Mouse (Mus musculus): ENCODE data around the gene Hoxb5. TPM values are rescaled to one million over a fixed set of nuclear protein-coding genes. Genes with fewer than 3 reads are reported as not detected.

The Hoxb5 gene
- polyA plus RNA-seq, 1 experiment: not detected

- H3K9me3 ChIP-seq (replicated peaks; ENCODE audit: control insufficient read depth, insufficient read depth, low read length, poor library complexity, severe bottlenecking): no peaks in the 10 kb centered on the region
- no peaks in the 10 kb centered on the region for H3K36me3 ChIP-seq (ENCODE audit: control insufficient read depth, insufficient read depth, low read length, poor library complexity, severe bottlenecking)
- 0 out of 2 replicates have a peak overlapping the region, but pooled peaks have one; percentile 12 for H3K9ac ChIP-seq (ENCODE audit: low read depth, poor library complexity, severe bottlenecking)
- H3K4me3 ChIP-seq (ENCODE audit: low read depth, low read length): peak overlapping the region; percentile 46
- H3K27ac ChIP-seq (ENCODE audit: insufficient read depth, low read length): no peak overlapping the region
- no peaks in the 10 kb centered on the region for H3K4me1 ChIP-seq (ENCODE audit: control insufficient read depth, insufficient read depth, low read length)
- TF ChIP-seq EP300 (IDR thresholded peaks at IDR 0.05; ENCODE audit: insufficient read depth, low read depth, low read length): no peak
- no peak for TF ChIP-seq CTCF (IDR thresholded peaks at IDR 0.05; ENCODE audit: low read depth, low read length)
- no peak for TF ChIP-seq POLR2A (IDR thresholded peaks at IDR 0.05; ENCODE audit: insufficient read depth, low read length)
- H3K27me3 ChIP-seq (ENCODE audit: control insufficient read depth, insufficient read depth, low read length, poor library complexity, severe bottlenecking): peaks cover 65% of the 10 kb centered on the region
These were observed 42.2 kb downstream of the Hoxb5 start for GRCm38 (mm10) chr11:96345220-96345892.

- Histone ChIP-seq H3K4me1 (ENCODE audit: control insufficient read depth, insufficient read depth, low read length) (no peaks in the 10 kb centered on the region), H3K36me3 (ENCODE audit: control insufficient read depth, insufficient read depth, low read length, poor library complexity, severe bottlenecking) (no peaks in the 10 kb centered on the region), H3K9me3 (replicated peaks; ENCODE audit: control insufficient read depth, insufficient read depth, low read length, poor library complexity, severe bottlenecking) (no peaks in the 10 kb centered on the region), H3K27ac (ENCODE audit: insufficient read depth, low read length) (no peak overlapping the region), H3K9ac (ENCODE audit: low read depth, poor library complexity, severe bottlenecking) (0 out of 2 replicates have a peak overlapping the region, but pooled peaks have one; percentile 12), H3K4me3 (ENCODE audit: low read depth, low read length) (peak overlapping the region; percentile 46), H3K27me3 (ENCODE audit: control insufficient read depth, insufficient read depth, low read length, poor library complexity, severe bottlenecking) (peaks cover 64% of the 10 kb centered on the region)
- TF ChIP-seq CTCF (IDR thresholded peaks at IDR 0.05; ENCODE audit: low read depth, low read length): peak; percentile 8
- no peak for TF ChIP-seq EP300 (IDR thresholded peaks at IDR 0.05; ENCODE audit: insufficient read depth, low read depth, low read length)
These were observed 43.0 kb downstream of the Hoxb5 start for GRCm38 (mm10) chr11:96345893-96346806.

GRCm38 (mm10) chr11:96346916-96347520, 43.9 kb downstream of the Hoxb5 start:
- H3K27ac ChIP-seq (ENCODE audit: insufficient read depth, low read length): no peak overlapping the region
- no peaks in the 10 kb centered on the region for H3K9me3 ChIP-seq (replicated peaks; ENCODE audit: control insufficient read depth, insufficient read depth, low read length, poor library complexity, severe bottlenecking)
- H3K4me1 ChIP-seq (ENCODE audit: control insufficient read depth, insufficient read depth, low read length): peaks cover 2% of the 10 kb centered on the region
- H3K36me3 ChIP-seq (ENCODE audit: control insufficient read depth, insufficient read depth, low read length, poor library complexity, severe bottlenecking): no peaks in the 10 kb centered on the region
- no peak overlapping the region for H3K4me3 ChIP-seq (ENCODE audit: low read depth, low read length)
- H3K27me3 ChIP-seq (ENCODE audit: control insufficient read depth, insufficient read depth, low read length, poor library complexity, severe bottlenecking): peaks cover 65% of the 10 kb centered on the region
- no peak overlapping the region for H3K9ac ChIP-seq (ENCODE audit: low read depth, poor library complexity, severe bottlenecking)
- no peak for TF ChIP-seq POLR2A (IDR thresholded peaks at IDR 0.05; ENCODE audit: insufficient read depth, low read length)
- TF ChIP-seq CTCF (IDR thresholded peaks at IDR 0.05; ENCODE audit: low read depth, low read length): no peak
- TF ChIP-seq EP300 (IDR thresholded peaks at IDR 0.05; ENCODE audit: insufficient read depth, low read depth, low read length): no peak

GRCm38 (mm10) chr11:96347717-96348116, 44.6 kb downstream of the Hoxb5 start:
- Histone ChIP-seq H3K27ac (ENCODE audit: insufficient read depth, low read length) (no peak overlapping the region), H3K36me3 (ENCODE audit: control insufficient read depth, insufficient read depth, low read length, poor library complexity, severe bottlenecking) (no peaks in the 10 kb centered on the region), H3K4me3 (ENCODE audit: low read depth, low read length) (no peak overlapping the region), H3K9ac (ENCODE audit: low read depth, poor library complexity, severe bottlenecking) (no peak overlapping the region), H3K9me3 (replicated peaks; ENCODE audit: control insufficient read depth, insufficient read depth, low read length, poor library complexity, severe bottlenecking) (no peaks in the 10 kb centered on the region), H3K4me1 (ENCODE audit: control insufficient read depth, insufficient read depth, low read length) (peaks cover 2% of the 10 kb centered on the region), H3K27me3 (ENCODE audit: control insufficient read depth, insufficient read depth, low read length, poor library complexity, severe bottlenecking) (peaks cover 66% of the 10 kb centered on the region)
- no peak for TF ChIP-seq CTCF (IDR thresholded peaks at IDR 0.05; ENCODE audit: low read depth, low read length)
- no peak for TF ChIP-seq POLR2A (IDR thresholded peaks at IDR 0.05; ENCODE audit: insufficient read depth, low read length)
- no peak for TF ChIP-seq EP300 (IDR thresholded peaks at IDR 0.05; ENCODE audit: insufficient read depth, low read depth, low read length)

- Histone ChIP-seq H3K36me3 (ENCODE audit: control insufficient read depth, insufficient read depth, low read length, poor library complexity, severe bottlenecking) (no peaks in the 10 kb centered on the region), H3K27ac (ENCODE audit: insufficient read depth, low read length) (no peak overlapping the region), H3K27me3 (ENCODE audit: control insufficient read depth, insufficient read depth, low read length, poor library complexity, severe bottlenecking) (peaks cover 65% of the 10 kb centered on the region), H3K9me3 (replicated peaks; ENCODE audit: control insufficient read depth, insufficient read depth, low read length, poor library complexity, severe bottlenecking) (no peaks in the 10 kb centered on the region), H3K4me3 (ENCODE audit: low read depth, low read length) (no peak overlapping the region), H3K9ac (ENCODE audit: low read depth, poor library complexity, severe bottlenecking) (no peak overlapping the region), H3K4me1 (ENCODE audit: control insufficient read depth, insufficient read depth, low read length) (peaks cover 2% of the 10 kb centered on the region)
- TF ChIP-seq POLR2A (IDR thresholded peaks at IDR 0.05; ENCODE audit: insufficient read depth, low read length) (no peak), EP300 (IDR thresholded peaks at IDR 0.05; ENCODE audit: insufficient read depth, low read depth, low read length) (no peak), CTCF (IDR thresholded peaks at IDR 0.05; ENCODE audit: low read depth, low read length) (no peak)
These were observed 45.2 kb downstream of the Hoxb5 start for GRCm38 (mm10) chr11:96348141-96348928.
